Mouse (Mus musculus): ENCODE data around the gene Dapk1. TPM values are rescaled to one million over a fixed set of nuclear protein-coding genes. Genes with fewer than 3 reads are reported as not detected.

Dapk1 gene
- polyA plus RNA-seq, 1 experiment from 2014 or later = 35.3 TPM

GRCm38 (mm10) chr13:60578541-60578940 is 23.2 kb upstream of the Dapk1 start:
- no peaks in the 10 kb centered on the region for H3K36me3 ChIP-seq (replicated peaks; ENCODE audit: control insufficient read depth, insufficient read depth)
- H3K4me2 ChIP-seq (replicated peaks) = no peak overlapping the region
- no peak for ATAC-seq (ENCODE audit: low FRiP score)
- 79% methylated on average over 3 of the region's 3 CpGs for WGBS
- no peak overlapping the region for H3K27ac ChIP-seq
- no peak overlapping the region for H3K9ac ChIP-seq
- H3K4me1 ChIP-seq (replicated peaks; ENCODE audit: control insufficient read depth, insufficient read depth, low read length) = no peaks in the 10 kb centered on the region
- no peak overlapping the region for H3K4me3 ChIP-seq (replicated peaks; ENCODE audit: low read length)
- H3K27me3 ChIP-seq (ENCODE audit: control insufficient read depth, insufficient read depth, low read length) = no peaks in the 10 kb centered on the region
- no peak for DNase-seq (ENCODE audit: low spot score)
- no peaks in the 10 kb centered on the region for H3K9me3 ChIP-seq (ENCODE audit: control insufficient read depth, low read length)

GRCm38 (mm10) chr13:60594866-60595265 is 6.9 kb upstream of the Dapk1 start:
- DNase-seq (ENCODE audit: low spot score) (no peak), ATAC-seq (ENCODE audit: low FRiP score) (no peak)
- H3K36me3 ChIP-seq (replicated peaks; ENCODE audit: control insufficient read depth, insufficient read depth) = no peaks in the 10 kb centered on the region
- no peaks in the 10 kb centered on the region for H3K4me1 ChIP-seq (replicated peaks; ENCODE audit: control insufficient read depth, insufficient read depth, low read length)
- H3K27me3 ChIP-seq (ENCODE audit: control insufficient read depth, insufficient read depth, low read length) = no peaks in the 10 kb centered on the region
- H3K4me3 ChIP-seq (replicated peaks; ENCODE audit: low read length) = no peak overlapping the region
- 77% methylated on average over 3 of the region's 3 CpGs for WGBS
- H3K9me3 ChIP-seq (ENCODE audit: control insufficient read depth, low read length) = no peaks in the 10 kb centered on the region
- H3K4me2 ChIP-seq (replicated peaks) = no peak overlapping the region
- no peak overlapping the region for H3K27ac ChIP-seq
- no peak overlapping the region for H3K9ac ChIP-seq

- DNase-seq (ENCODE audit: low spot score) (no peak), ATAC-seq (ENCODE audit: low FRiP score) (no peak)
- Histone ChIP-seq H3K4me3 (replicated peaks; ENCODE audit: low read length) (no peak overlapping the region), H3K9me3 (ENCODE audit: control insufficient read depth, low read length) (no peaks in the 10 kb centered on the region), H3K27ac (no peak overlapping the region), H3K4me2 (replicated peaks) (no peak overlapping the region), H3K4me1 (replicated peaks; ENCODE audit: control insufficient read depth, insufficient read depth, low read length) (no peaks in the 10 kb centered on the region), H3K9ac (no peak overlapping the region), H3K36me3 (replicated peaks; ENCODE audit: control insufficient read depth, insufficient read depth) (no peaks in the 10 kb centered on the region), H3K27me3 (ENCODE audit: control insufficient read depth, insufficient read depth, low read length) (no peaks in the 10 kb centered on the region)
- 91% methylated on average over 6 of the region's 6 CpGs for WGBS
Measured at GRCm38 (mm10) chr13:60595519-60595918, 6.2 kb upstream of the Dapk1 start.

- Histone ChIP-seq H3K4me1 (replicated peaks; ENCODE audit: control insufficient read depth, insufficient read depth, low read length) (peaks cover 20% of the 10 kb centered on the region), H3K36me3 (replicated peaks; ENCODE audit: control insufficient read depth, insufficient read depth) (peaks cover 12% of the 10 kb centered on the region), H3K27ac (peak overlapping the region; percentile 94), H3K9me3 (ENCODE audit: control insufficient read depth, low read length) (no peaks in the 10 kb centered on the region), H3K4me2 (replicated peaks) (peak overlapping the region; percentile 66), H3K27me3 (ENCODE audit: control insufficient read depth, insufficient read depth, low read length) (no peaks in the 10 kb centered on the region), H3K9ac (peak overlapping the region; percentile 94), H3K4me3 (replicated peaks; ENCODE audit: low read length) (peak overlapping the region; percentile 90)
- WGBS = 2% methylated on average over 34 of the region's 34 CpGs
- ATAC-seq (ENCODE audit: low FRiP score) (peak; percentile 64), DNase-seq (ENCODE audit: low spot score) (peak; percentile 50)
Measured at GRCm38 (mm10) chr13:60602416-60603251, 887 bp downstream of the Dapk1 start.

- Histone ChIP-seq H3K4me3 (replicated peaks; ENCODE audit: low read length) (peak overlapping the region; percentile 90), H3K9ac (peak overlapping the region; percentile 94), H3K4me1 (replicated peaks; ENCODE audit: control insufficient read depth, insufficient read depth, low read length) (peaks cover 20% of the 10 kb centered on the region), H3K27ac (peak overlapping the region; percentile 94), H3K9me3 (ENCODE audit: control insufficient read depth, low read length) (no peaks in the 10 kb centered on the region), H3K36me3 (replicated peaks; ENCODE audit: control insufficient read depth, insufficient read depth) (peaks cover 12% of the 10 kb centered on the region), H3K27me3 (ENCODE audit: control insufficient read depth, insufficient read depth, low read length) (no peaks in the 10 kb centered on the region), H3K4me2 (replicated peaks) (peak overlapping the region; percentile 66)
- 39% methylated on average over 5 of the region's 5 CpGs for WGBS
- no peak for ATAC-seq (ENCODE audit: low FRiP score)
- no peak for DNase-seq (ENCODE audit: low spot score)
Measured at GRCm38 (mm10) chr13:60603252-60603562, 1.5 kb downstream of the Dapk1 start.

- Histone ChIP-seq H3K27me3 (ENCODE audit: control insufficient read depth, insufficient read depth, low read length) (no peaks in the 10 kb centered on the region), H3K27ac (no peak overlapping the region), H3K4me2 (replicated peaks) (no peak overlapping the region), H3K4me3 (replicated peaks; ENCODE audit: low read length) (no peak overlapping the region), H3K4me1 (replicated peaks; ENCODE audit: control insufficient read depth, insufficient read depth, low read length) (peaks cover 24% of the 10 kb centered on the region), H3K9ac (no peak overlapping the region), H3K36me3 (replicated peaks; ENCODE audit: control insufficient read depth, insufficient read depth) (peaks cover 27% of the 10 kb centered on the region), H3K9me3 (ENCODE audit: control insufficient read depth, low read length) (no peaks in the 10 kb centered on the region)
- ATAC-seq (ENCODE audit: low FRiP score) = no peak
- no peak for DNase-seq (ENCODE audit: low spot score)
- WGBS = 83% methylated on average over 8 of the region's 8 CpGs
Measured at GRCm38 (mm10) chr13:60607411-60607810, 5.7 kb downstream of the Dapk1 start.

GRCm38 (mm10) chr13:60608411-60609046 is 6.8 kb downstream of the Dapk1 start:
- no peak for ATAC-seq (ENCODE audit: low FRiP score)
- no peak for DNase-seq (ENCODE audit: low spot score)
- Histone ChIP-seq H3K4me1 (replicated peaks; ENCODE audit: control insufficient read depth, insufficient read depth, low read length) (peaks cover 16% of the 10 kb centered on the region), H3K36me3 (replicated peaks; ENCODE audit: control insufficient read depth, insufficient read depth) (peaks cover 29% of the 10 kb centered on the region), H3K4me2 (replicated peaks) (no peak overlapping the region), H3K27me3 (ENCODE audit: control insufficient read depth, insufficient read depth, low read length) (no peaks in the 10 kb centered on the region), H3K9me3 (ENCODE audit: control insufficient read depth, low read length) (no peaks in the 10 kb centered on the region), H3K4me3 (replicated peaks; ENCODE audit: low read length) (no peak overlapping the region), H3K9ac (no peak overlapping the region), H3K27ac (no peak overlapping the region)
- WGBS = 84% methylated on average over 8 of the region's 8 CpGs

- H3K9me3 ChIP-seq (ENCODE audit: control insufficient read depth, low read length) = no peaks in the 10 kb centered on the region
- peaks cover 29% of the 10 kb centered on the region for H3K36me3 ChIP-seq (replicated peaks; ENCODE audit: control insufficient read depth, insufficient read depth)
- peaks cover 13% of the 10 kb centered on the region for H3K4me1 ChIP-seq (replicated peaks; ENCODE audit: control insufficient read depth, insufficient read depth, low read length)
- H3K27ac ChIP-seq = no peak overlapping the region
- DNase-seq (ENCODE audit: low spot score) = no peak
- H3K9ac ChIP-seq = no peak overlapping the region
- H3K27me3 ChIP-seq (ENCODE audit: control insufficient read depth, insufficient read depth, low read length) = no peaks in the 10 kb centered on the region
- no peak overlapping the region for H3K4me3 ChIP-seq (replicated peaks; ENCODE audit: low read length)
- H3K4me2 ChIP-seq (replicated peaks) = no peak overlapping the region
- no peak for ATAC-seq (ENCODE audit: low FRiP score)
- WGBS = 64% methylated on average over 4 of the region's 4 CpGs
Measured at GRCm38 (mm10) chr13:60609234-60609633, 7.5 kb downstream of the Dapk1 start.

- ATAC-seq (ENCODE audit: low FRiP score) = no peak
- no peak overlapping the region for H3K27ac ChIP-seq
- H3K9me3 ChIP-seq (ENCODE audit: control insufficient read depth, low read length) = no peaks in the 10 kb centered on the region
- 39% methylated on average over 6 of the region's 6 CpGs for WGBS
- peaks cover 20% of the 10 kb centered on the region for H3K4me1 ChIP-seq (replicated peaks; ENCODE audit: control insufficient read depth, insufficient read depth, low read length)
- DNase-seq (ENCODE audit: low spot score) = no peak
- H3K27me3 ChIP-seq (ENCODE audit: control insufficient read depth, insufficient read depth, low read length) = no peaks in the 10 kb centered on the region
- H3K36me3 ChIP-seq (replicated peaks; ENCODE audit: control insufficient read depth, insufficient read depth) = peaks cover 29% of the 10 kb centered on the region
- H3K4me2 ChIP-seq (replicated peaks) = no peak overlapping the region
- no peak overlapping the region for H3K9ac ChIP-seq
- no peak overlapping the region for H3K4me3 ChIP-seq (replicated peaks; ENCODE audit: low read length)
Measured at GRCm38 (mm10) chr13:60610558-60610957, 8.8 kb downstream of the Dapk1 start.

Data from hindbrain, embryonic 14.5 days (tissue).